ENCODE assay signal across 8 mouse cellular contexts in genomic region chr19:5806809-5807205, GRCm38 (mm10). TPM values are rescaled to one million over a fixed set of nuclear protein-coding genes. Genes with fewer than 3 reads are reported as not detected.
DNase-seq lines count a peak whose midpoint lies in the region; ATAC-seq and TF ChIP-seq lines count a peak whose summit lies in the region.

No protein-coding gene starts in this region.

- no peak for ATAC-seq in forebrain, embryonic 12.5 days (ENCODE audit: low FRiP score)
- ATAC-seq in kidney, embryonic 15.5 days (replicated peaks; ENCODE audit: low FRiP score), result no peak
- ATAC-seq in megakaryocyte progenitor cell, adult 5-6 weeks (replicated peaks; ENCODE audit: poor library complexity), result 0 out of 2 replicates have a peak, but pooled peaks have one; percentile 11

- peak; percentile 50 for DNase-seq in lung, adult 2 months
- DNase-seq in lung, postnatal 10 days, result no peak
- DNase-seq in urinary bladder, postnatal 14 days (ENCODE audit: low spot score), result no peak
- no peak for DNase-seq in retina, postnatal 1 day
- DNase-seq in left cerebral cortex, postnatal 25 days (ENCODE audit: low spot score in 2 of 2), result no peak

- peak overlapping the region; percentile 89 for H3K27ac ChIP-seq in forebrain, embryonic 12.5 days
- peak overlapping the region; percentile 98 for H3K27ac ChIP-seq in kidney, embryonic 15.5 days

- H3K4me3 ChIP-seq in lung, adult 2 months (replicated peaks; ENCODE audit: extremely low read depth, low read depth, low read length), result no peak overlapping the region
- H3K4me3 ChIP-seq in forebrain, embryonic 12.5 days (replicated peaks), result no peak overlapping the region
- H3K4me3 ChIP-seq in kidney, embryonic 15.5 days (replicated peaks), result no peak overlapping the region

- no peaks in the 10 kb centered on the region for H3K36me3 ChIP-seq in forebrain, embryonic 12.5 days (replicated peaks)
- no peaks in the 10 kb centered on the region for H3K36me3 ChIP-seq in kidney, embryonic 15.5 days

- peaks cover 66% of the 10 kb centered on the region for H3K4me1 ChIP-seq in lung, adult 2 months (ENCODE audit: control insufficient read depth, insufficient read depth, low read length)
- peaks cover 63% of the 10 kb centered on the region for H3K4me1 ChIP-seq in forebrain, embryonic 12.5 days
- H3K4me1 ChIP-seq in kidney, embryonic 15.5 days, result peaks cover 83% of the 10 kb centered on the region

- 16% methylated on average over 6 of the region's 6 CpGs for WGBS in lung, adult 2 months
- WGBS in forebrain, embryonic 12.5 days, result 18% methylated on average over 6 of the region's 6 CpGs
- 30% methylated on average over 6 of the region's 6 CpGs for WGBS in kidney, embryonic 15.5 days

- no peaks in the 10 kb centered on the region for H3K27me3 ChIP-seq in forebrain, embryonic 12.5 days
- no peaks in the 10 kb centered on the region for H3K27me3 ChIP-seq in kidney, embryonic 15.5 days

- TF ChIP-seq POLR2A in lung, adult 2 months (IDR thresholded peaks at IDR 0.05; ENCODE audit: borderline replicate concordance, extremely low read depth, low read depth, low read length), result no peak

- H3K9me3 ChIP-seq in forebrain, embryonic 12.5 days, result no peaks in the 10 kb centered on the region
- no peaks in the 10 kb centered on the region for H3K9me3 ChIP-seq in kidney, embryonic 15.5 days (replicated peaks)

- no peak overlapping the region for H3K4me2 ChIP-seq in forebrain, embryonic 12.5 days
- H3K4me2 ChIP-seq in kidney, embryonic 15.5 days, result peak overlapping the region; percentile 40

- TF ChIP-seq CTCF in lung, adult 2 months (IDR thresholded peaks at IDR 0.05; ENCODE audit: insufficient read depth, low read length), result no peak

- H3K9ac ChIP-seq in forebrain, embryonic 12.5 days, result peak overlapping the region; percentile 33; the same call in 1 of the 2 replicates
- H3K9ac ChIP-seq in kidney, embryonic 15.5 days, result 0 out of 2 replicates have a peak overlapping the region, but pooled peaks have one; percentile 15

- intact Hi-C loops in left cerebral cortex, postnatal 25 days (cut with DNase I), result no loop called here

RNA-seq across cellular contexts. Expression of gene Scyl1, which starts 35.6 kb away (rescaled TPM):
- polyA plus RNA-seq in lung, adult 2 months (2012; rRNA removed), result 113 and 116 TPM in 2 replicates
- 63.4 and 65.3 TPM in 2 replicates for polyA plus RNA-seq in forebrain, embryonic 12.5 days (2016; fragmentation: Nextera tagmentation; extraction: Ambion mirVana)
- polyA plus RNA-seq in kidney, embryonic 15.5 days (2015; fragmentation: Nextera tagmentation; extraction: Ambion mirVana), result 69.6 and 76.0 TPM in 2 replicates
- total RNA-seq in megakaryocyte progenitor cell, adult 5-6 weeks (2015), result 15.7 and 19.9 TPM in 2 replicates
- total RNA-seq in megakaryocyte progenitor cell, adult 5-6 weeks (2017), result 23.9 and 28.2 TPM in 2 replicates
- total RNA-seq in left cerebral cortex, postnatal 25 days (2021), result 10 to 100 TPM; 82.0 to 86.8 TPM
